Mouse (Mus musculus): ENCODE data around the gene Tll1. TPM values are rescaled to one million over a fixed set of nuclear protein-coding genes. Genes with fewer than 3 reads are reported as not detected.
"Not testable (repeated sequence)": the region's sequence is repeated elsewhere in the genome, so short reads cannot be mapped to it uniquely, and the experiment has no call there.

Gene Tll1
- polyA plus RNA-seq, 1 experiment, result 0.54 TPM

GRCm38 (mm10) chr8:64024359-64024758, 181.7 kb downstream of the Tll1 start:
- H3K36me3 ChIP-seq (ENCODE audit: control insufficient read depth, insufficient read depth, low read length, poor library complexity, severe bottlenecking), result no peaks in the 10 kb centered on the region
- no peak for TF ChIP-seq POLR2A (IDR thresholded peaks at IDR 0.05; ENCODE audit: insufficient read depth, low read length)
- no peak for TF ChIP-seq CTCF (IDR thresholded peaks at IDR 0.05; ENCODE audit: low read depth, low read length)
- TF ChIP-seq EP300 (IDR thresholded peaks at IDR 0.05; ENCODE audit: insufficient read depth, low read depth, low read length), result no peak
- H3K27me3 ChIP-seq (ENCODE audit: control insufficient read depth, insufficient read depth, low read length, poor library complexity, severe bottlenecking), result no peaks in the 10 kb centered on the region
- H3K4me3 ChIP-seq (ENCODE audit: low read depth, low read length), result no peak overlapping the region
- no peak overlapping the region for H3K27ac ChIP-seq (ENCODE audit: insufficient read depth, low read length)
- no peaks in the 10 kb centered on the region for H3K4me1 ChIP-seq (ENCODE audit: control insufficient read depth, insufficient read depth, low read length)
- no peaks in the 10 kb centered on the region for H3K9me3 ChIP-seq (replicated peaks; ENCODE audit: control insufficient read depth, insufficient read depth, low read length, poor library complexity, severe bottlenecking)
- H3K9ac ChIP-seq (ENCODE audit: low read depth, poor library complexity, severe bottlenecking), result no peak overlapping the region

GRCm38 (mm10) chr8:64023579-64023978, 182.5 kb downstream of the Tll1 start:
- Histone ChIP-seq H3K27ac (ENCODE audit: insufficient read depth, low read length) (no peak overlapping the region), H3K36me3 (ENCODE audit: control insufficient read depth, insufficient read depth, low read length, poor library complexity, severe bottlenecking) (no peaks in the 10 kb centered on the region), H3K9me3 (replicated peaks; ENCODE audit: control insufficient read depth, insufficient read depth, low read length, poor library complexity, severe bottlenecking) (no peaks in the 10 kb centered on the region), H3K4me1 (ENCODE audit: control insufficient read depth, insufficient read depth, low read length) (no peaks in the 10 kb centered on the region), H3K4me3 (ENCODE audit: low read depth, low read length) (no peak overlapping the region), H3K27me3 (ENCODE audit: control insufficient read depth, insufficient read depth, low read length, poor library complexity, severe bottlenecking) (no peaks in the 10 kb centered on the region), H3K9ac (ENCODE audit: low read depth, poor library complexity, severe bottlenecking) (no peak overlapping the region)
- TF ChIP-seq CTCF (IDR thresholded peaks at IDR 0.05; ENCODE audit: low read depth, low read length) (no peak), POLR2A (IDR thresholded peaks at IDR 0.05; ENCODE audit: insufficient read depth, low read length) (no peak), EP300 (IDR thresholded peaks at IDR 0.05; ENCODE audit: insufficient read depth, low read depth, low read length) (no peak)

GRCm38 (mm10) chr8:64023027-64023426, 183.0 kb downstream of the Tll1 start:
- no peak overlapping the region for H3K4me3 ChIP-seq (ENCODE audit: low read depth, low read length)
- no peaks in the 10 kb centered on the region for H3K4me1 ChIP-seq (ENCODE audit: control insufficient read depth, insufficient read depth, low read length)
- H3K9ac ChIP-seq (ENCODE audit: low read depth, poor library complexity, severe bottlenecking), result no peak overlapping the region
- no peak overlapping the region for H3K27ac ChIP-seq (ENCODE audit: insufficient read depth, low read length)
- no peaks in the 10 kb centered on the region for H3K9me3 ChIP-seq (replicated peaks; ENCODE audit: control insufficient read depth, insufficient read depth, low read length, poor library complexity, severe bottlenecking)
- no peaks in the 10 kb centered on the region for H3K27me3 ChIP-seq (ENCODE audit: control insufficient read depth, insufficient read depth, low read length, poor library complexity, severe bottlenecking)
- TF ChIP-seq POLR2A (IDR thresholded peaks at IDR 0.05; ENCODE audit: insufficient read depth, low read length), result no peak
- no peak for TF ChIP-seq EP300 (IDR thresholded peaks at IDR 0.05; ENCODE audit: insufficient read depth, low read depth, low read length)
- no peak for TF ChIP-seq CTCF (IDR thresholded peaks at IDR 0.05; ENCODE audit: low read depth, low read length)
- no peaks in the 10 kb centered on the region for H3K36me3 ChIP-seq (ENCODE audit: control insufficient read depth, insufficient read depth, low read length, poor library complexity, severe bottlenecking)

- H3K27me3 ChIP-seq (ENCODE audit: control insufficient read depth, insufficient read depth, low read length, poor library complexity, severe bottlenecking), result not testable (repeated sequence)
- peak overlapping the region; percentile 59; the same call in 1 of the 2 replicates for H3K27ac ChIP-seq (ENCODE audit: insufficient read depth, low read length)
Measured at GRCm38 (mm10) chr8:63970612-63971391, 235.3 kb downstream of the Tll1 start.

More at GRCm38 (mm10) chr8:63970612-63971391, 235.3 kb downstream of the Tll1 start:
- H3K4me3 ChIP-seq (ENCODE audit: low read depth, low read length); H3K36me3 ChIP-seq (ENCODE audit: control insufficient read depth, insufficient read depth, low read length, poor library complexity, severe bottlenecking); H3K9me3 ChIP-seq (replicated peaks; ENCODE audit: control insufficient read depth, insufficient read depth, low read length, poor library complexity, severe bottlenecking); H3K9ac ChIP-seq (ENCODE audit: low read depth, poor library complexity, severe bottlenecking); H3K4me1 ChIP-seq (ENCODE audit: control insufficient read depth, insufficient read depth, low read length): not testable (repeated sequence)
